Mouse (Mus musculus) brown adipose tissue, adult 24 weeks (tissue): ENCODE results near the gene Ropn1. TPM values are rescaled to one million over a fixed set of nuclear protein-coding genes. Genes with fewer than 3 reads are reported as not detected.
A peak's percentile ranks its signal among the peaks of the same experiment; 100 is the strongest.
"Not testable (repeated sequence)": the region's sequence is repeated elsewhere in the genome, so short reads cannot be mapped to it uniquely, and the experiment has no call there.

Experiments
- H3K27ac ChIP-seq: fragments of 200-500 bp; replicated peaks from 2 replicates; pipeline ENCODE4 v1.5.1; 2012; ENCODE audit warnings: low read depth, mild to moderate bottlenecking, low read length
- H3K4me1 ChIP-seq: fragments of 200-500 bp; 2 replicates; pipeline ENCODE4 v1.6.1; 2012; ENCODE audit warnings: low read length, mixed read lengths; ENCODE audit not compliant: control insufficient read depth, insufficient read depth, insufficient read length
- H3K4me3 ChIP-seq: fragments of 200-500 bp; 2 replicates; pipeline ENCODE4 v1.5.1; 2012; ENCODE audit warnings: low read depth, mild to moderate bottlenecking, low read length, moderate library complexity; ENCODE audit not compliant: insufficient read depth
- polyA plus RNA-seq: library from polyadenylated mRNA; stranded (reverse); fragments of >200 nt; gene quantifications from 2 replicates; pipeline ENCODE4 v1.2.4, GENCODE M21; 2012; ENCODE audit not compliant: missing spikeins, insufficient read depth, insufficient read length

The Ropn1 gene
- polyA plus RNA-seq, 1 experiment, result not detected

GRCm38 (mm10) chr16:34667031-34667726, 17.5 kb downstream of the Ropn1 start:
- H3K4me1 ChIP-seq, result no peaks in the 10 kb centered on the region
- no peak overlapping the region for H3K27ac ChIP-seq
- H3K4me3 ChIP-seq, result no peak overlapping the region

DNA sequence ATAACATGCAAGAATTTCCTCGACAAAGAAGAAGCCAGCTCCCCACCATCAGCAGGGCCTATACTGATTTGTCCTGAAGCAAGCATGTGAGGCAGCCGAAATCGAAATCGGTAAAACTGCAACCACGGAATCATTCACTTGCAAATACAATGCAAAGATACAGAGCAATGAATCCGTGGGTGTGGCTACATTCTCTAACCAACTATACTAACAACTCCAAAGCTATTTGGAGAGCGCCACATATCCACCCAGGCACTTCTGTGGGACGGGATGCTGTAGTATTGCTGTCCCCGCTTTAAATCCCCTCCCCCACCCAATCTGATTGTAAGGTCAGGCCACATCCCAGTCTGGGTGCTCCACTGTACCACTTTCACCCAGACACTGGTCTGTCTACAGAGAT, 18.6 kb downstream of the Ropn1 start:
- no peaks in the 10 kb centered on the region for H3K4me1 ChIP-seq
- no peak overlapping the region for H3K4me3 ChIP-seq
- H3K27ac ChIP-seq, result no peak overlapping the region

DNA sequence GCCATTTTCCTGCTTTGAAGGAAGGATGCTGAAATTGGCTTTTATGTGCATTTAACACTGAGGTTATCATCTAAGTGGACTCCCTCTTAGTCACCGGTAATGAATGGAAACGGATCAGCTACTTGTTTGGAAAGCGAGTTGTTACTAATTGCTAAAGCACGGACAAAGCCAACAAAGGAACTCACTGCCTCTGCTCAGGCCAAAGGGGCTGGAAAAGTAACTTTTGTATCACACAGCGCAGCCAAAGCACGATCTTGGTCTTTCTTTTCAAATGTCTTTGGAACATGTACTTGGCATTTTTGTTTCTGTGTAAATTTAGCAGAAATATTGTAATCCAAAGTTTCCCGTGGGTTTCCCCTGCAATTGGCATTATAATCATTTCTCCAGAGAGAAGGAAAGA, 22.2 kb downstream of the Ropn1 start:
- Histone ChIP-seq H3K4me1 (no peaks in the 10 kb centered on the region), H3K4me3 (no peak overlapping the region), H3K27ac (no peak overlapping the region)

GRCm38 (mm10) chr16:34672822-34673221, 23.1 kb downstream of the Ropn1 start:
- Histone ChIP-seq H3K27ac (no peak overlapping the region), H3K4me1 (no peaks in the 10 kb centered on the region), H3K4me3 (no peak overlapping the region)

DNA sequence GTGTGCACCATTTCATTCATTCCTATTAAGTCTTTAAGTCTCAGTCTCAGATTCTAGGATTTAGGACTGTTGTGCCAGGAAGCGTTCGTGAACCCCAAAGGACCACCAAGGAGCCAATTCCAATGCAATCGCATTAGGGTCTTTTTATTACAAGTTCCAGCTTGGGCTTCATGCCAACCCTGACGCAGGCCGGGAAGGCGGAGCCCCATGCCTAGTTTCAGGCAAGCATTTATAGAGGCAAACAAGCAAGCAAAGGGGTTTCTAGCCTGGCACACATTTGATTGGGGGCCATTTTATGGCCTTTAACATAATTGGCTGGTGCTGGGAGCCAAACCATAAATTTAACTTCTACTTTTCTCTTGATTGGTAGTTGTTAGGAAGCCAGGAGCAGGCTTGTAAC, 24.6 kb downstream of the Ropn1 start:
- no peak overlapping the region for H3K4me3 ChIP-seq
- H3K27ac ChIP-seq, result no peak overlapping the region
- H3K4me1 ChIP-seq, result no peaks in the 10 kb centered on the region

DNA sequence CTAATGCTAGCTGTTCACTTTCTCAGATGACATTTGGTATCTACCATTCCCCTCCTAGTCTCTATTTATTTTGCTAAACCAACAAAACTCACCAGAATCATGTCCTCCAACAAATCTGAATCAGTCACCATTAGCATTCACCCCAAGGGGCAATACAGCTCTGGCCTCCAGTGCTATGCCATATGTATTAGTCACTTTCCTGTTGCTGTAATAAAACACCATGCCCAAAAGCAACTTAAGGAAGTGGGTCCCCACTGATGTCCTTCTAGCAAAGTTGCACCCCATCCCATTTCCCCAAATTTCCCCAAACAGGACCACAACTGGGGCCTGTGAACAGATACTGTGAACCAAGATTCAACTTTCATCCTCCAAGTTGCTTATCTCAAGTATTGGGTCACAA, 32.1 kb downstream of the Ropn1 start:
- no peak overlapping the region for H3K27ac ChIP-seq
- H3K4me3 ChIP-seq, result no peak overlapping the region
- H3K4me1 ChIP-seq, result no peaks in the 10 kb centered on the region

DNA sequence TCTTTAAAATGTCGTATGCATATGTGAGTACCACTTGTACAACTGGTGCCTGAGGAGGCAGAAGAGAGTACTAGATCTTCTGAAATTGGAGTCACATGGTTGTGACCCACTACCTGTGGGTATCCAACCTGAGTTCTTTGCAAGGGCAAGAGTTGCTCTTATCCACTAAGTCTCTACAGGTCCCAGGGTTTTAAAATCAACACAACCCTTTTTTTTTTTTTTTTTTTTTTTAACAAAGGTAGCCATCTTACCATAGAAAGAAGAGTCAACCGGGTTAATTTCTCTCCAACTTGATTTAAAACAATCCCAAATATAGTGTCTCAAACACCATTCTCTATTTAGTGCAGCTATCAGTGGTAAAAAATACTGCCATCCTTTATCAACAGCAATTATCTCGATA, 40.2 kb downstream of the Ropn1 start:
- no peak overlapping the region for H3K27ac ChIP-seq
- H3K4me1 ChIP-seq, result 0 out of 2 replicates have a peak, but pooled peaks cover 5% of the 10 kb centered on the region
- H3K4me3 ChIP-seq, result no peak overlapping the region

- peak within 1 kb of the TSS; percentile 57; the same call in 1 of the 2 replicates for H3K27ac ChIP-seq
- 0 out of 2 replicates have a peak, but pooled peaks cover 5% of the 10 kb centered on the region for H3K4me1 ChIP-seq
Measured at GRCm38 (mm10) chr16:34690334-34691144, 40.8 kb downstream of the Ropn1 start, which contains the start of gene Ccdc14. Gene Ccdc14, plus strand, starts transcription at chr16:34690616.

DNA sequence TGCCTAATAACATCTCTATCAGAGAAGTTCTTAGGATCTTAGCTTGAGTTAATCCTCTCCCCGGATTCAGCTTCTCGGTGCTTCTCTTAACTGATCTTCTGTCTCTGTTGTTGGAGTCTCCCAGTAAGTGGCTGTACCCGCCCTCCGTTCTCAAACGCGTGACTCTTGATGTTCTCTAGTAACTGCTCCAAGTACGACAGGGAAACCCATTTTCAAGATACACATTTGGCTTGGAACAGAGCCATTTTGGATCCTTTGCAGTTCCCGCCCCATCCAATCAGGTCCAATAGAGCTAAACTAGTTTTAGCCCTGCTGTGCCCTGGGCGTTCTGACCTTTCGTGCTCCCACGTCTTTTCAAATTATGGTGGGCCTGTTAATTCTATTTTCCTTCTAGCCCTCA, 41.4 kb downstream of the Ropn1 start:
- no peak overlapping the region for H3K27ac ChIP-seq
- H3K4me3 ChIP-seq, result peak overlapping the region; percentile 95
- 0 out of 2 replicates have a peak, but pooled peaks cover 5% of the 10 kb centered on the region for H3K4me1 ChIP-seq

More at GRCm38 (mm10) chr16:34690334-34691144, 40.8 kb downstream of the Ropn1 start, which contains the start of gene Ccdc14:
- H3K4me3 ChIP-seq, result peak within 1 kb of the TSS; percentile 95

GRCm38 (mm10) chr16:34694477-34694876, 44.8 kb downstream of the Ropn1 start:
- Histone ChIP-seq H3K27ac (no peak overlapping the region), H3K4me1 (0 out of 2 replicates have a peak, but pooled peaks cover 5% of the 10 kb centered on the region), H3K4me3 (no peak overlapping the region)

DNA sequence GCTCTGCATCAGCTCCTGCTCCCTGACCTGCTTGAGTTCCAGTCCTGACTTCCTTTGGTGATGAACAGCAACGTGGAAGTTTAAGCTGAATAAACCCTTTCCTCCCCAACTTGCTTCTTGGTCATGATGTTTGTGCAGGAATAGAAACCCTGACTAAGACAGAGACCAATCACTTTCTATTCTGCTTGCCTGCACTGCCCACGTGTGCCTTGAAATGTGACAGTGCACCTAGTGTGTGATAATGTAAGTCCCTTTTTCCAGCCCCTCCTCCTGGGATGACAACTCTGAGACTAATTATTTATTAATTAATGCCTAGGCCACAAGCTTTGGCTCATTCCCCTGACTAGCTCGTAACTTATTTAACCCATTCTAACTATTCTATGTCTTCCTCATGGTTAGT, 49.0 kb downstream of the Ropn1 start:
- not testable (repeated sequence) for H3K27ac ChIP-seq, H3K4me1 ChIP-seq, H3K4me3 ChIP-seq

DNA sequence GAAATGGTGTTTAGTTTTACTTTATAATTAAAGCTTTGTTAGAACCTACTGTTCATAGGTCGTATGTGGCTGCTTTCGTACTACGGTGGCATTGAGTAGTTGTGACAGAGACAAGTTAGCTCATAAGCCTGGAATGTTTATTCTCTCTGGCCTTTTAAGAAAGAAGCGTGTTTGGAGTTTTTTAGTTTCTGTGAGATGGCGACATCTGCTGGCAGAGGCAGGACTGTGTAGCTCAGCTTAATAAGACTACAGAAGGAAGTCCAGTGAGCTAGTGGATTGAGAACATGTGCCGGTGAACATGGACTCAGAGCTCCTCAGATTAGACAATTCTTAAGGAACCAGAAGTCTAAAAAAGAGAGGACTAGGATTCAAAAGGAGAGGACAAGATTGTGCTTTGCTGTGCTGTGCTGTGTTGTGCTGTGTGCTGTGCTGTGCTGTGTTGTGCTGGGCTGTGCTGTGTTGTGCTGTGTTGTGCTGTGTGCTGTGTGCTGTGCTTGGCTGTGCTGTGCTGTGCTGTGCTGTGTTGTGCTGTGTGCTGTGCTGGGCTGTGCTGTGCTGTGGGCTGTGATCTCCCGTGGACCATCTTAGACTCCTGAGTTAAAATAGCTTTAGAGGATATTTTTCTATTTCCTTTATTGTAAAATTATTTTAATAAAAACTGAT, 50.6 kb downstream of the Ropn1 start:
- no peaks in the 10 kb centered on the region for H3K4me1 ChIP-seq
- no peak overlapping the region for H3K4me3 ChIP-seq
- no peak overlapping the region for H3K27ac ChIP-seq

DNA sequence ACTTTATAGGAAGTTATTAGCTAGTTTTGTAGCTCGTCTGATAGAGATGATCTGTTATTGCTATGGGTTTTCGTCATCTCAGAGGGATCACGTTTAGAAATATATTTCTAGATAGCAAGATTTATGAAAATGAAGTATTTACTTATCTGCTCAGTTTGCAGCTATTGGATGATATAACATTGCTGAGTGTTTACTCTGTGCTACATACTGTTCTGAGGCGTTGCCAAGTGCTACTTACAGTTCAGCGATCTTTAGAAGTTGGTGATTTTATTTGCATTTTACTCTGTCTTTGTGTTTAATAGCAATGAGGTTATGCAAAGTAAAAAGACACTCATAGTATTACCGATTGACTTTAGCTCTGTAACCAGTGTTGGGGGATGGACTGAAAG, 51.1 kb downstream of the Ropn1 start:
- Histone ChIP-seq H3K4me1 (no peaks in the 10 kb centered on the region), H3K4me3 (no peak overlapping the region), H3K27ac (no peak overlapping the region)

- Histone ChIP-seq H3K27ac (peak overlapping the region; percentile 23; the same call in 1 of the 2 replicates), H3K4me1 (no peaks in the 10 kb centered on the region), H3K4me3 (no peak overlapping the region)
Measured at GRCm38 (mm10) chr16:34706019-34706418, 56.3 kb downstream of the Ropn1 start.

DNA sequence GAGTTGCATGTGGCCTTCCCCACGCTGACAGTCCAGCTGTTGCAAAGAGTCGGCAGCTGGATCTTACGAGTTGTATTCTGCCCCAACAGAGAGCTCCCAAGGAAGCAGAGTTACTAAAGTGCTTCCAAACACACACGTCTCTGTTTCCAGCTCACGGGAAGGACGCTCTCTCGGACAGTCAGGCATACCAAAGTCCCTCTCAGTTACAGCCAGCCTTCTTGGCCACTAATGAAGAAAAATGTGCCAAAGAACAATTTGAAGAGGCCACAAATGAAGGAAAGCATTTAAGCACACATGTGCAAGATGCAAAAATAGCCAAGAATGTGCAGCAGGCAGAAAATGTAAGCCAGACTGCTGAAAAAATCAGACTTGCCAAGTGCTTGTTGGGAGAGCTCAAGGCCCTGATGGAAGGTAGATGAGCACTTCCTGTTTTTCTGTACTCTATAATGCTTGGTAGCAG, 56.8 kb downstream of the Ropn1 start:
- Histone ChIP-seq H3K4me3 (no peak overlapping the region), H3K27ac (peak overlapping the region; percentile 23; the same call in 1 of the 2 replicates), H3K4me1 (no peaks in the 10 kb centered on the region)
